Mouse (Mus musculus): ENCODE measurements at regions not wholly inside any gene's neighbourhood (a gene's known extent, or its start where the extent isn't known, plus 50 kb on each side); places are given as distances from the start of the nearest gene placed in this dataset.

DNA sequence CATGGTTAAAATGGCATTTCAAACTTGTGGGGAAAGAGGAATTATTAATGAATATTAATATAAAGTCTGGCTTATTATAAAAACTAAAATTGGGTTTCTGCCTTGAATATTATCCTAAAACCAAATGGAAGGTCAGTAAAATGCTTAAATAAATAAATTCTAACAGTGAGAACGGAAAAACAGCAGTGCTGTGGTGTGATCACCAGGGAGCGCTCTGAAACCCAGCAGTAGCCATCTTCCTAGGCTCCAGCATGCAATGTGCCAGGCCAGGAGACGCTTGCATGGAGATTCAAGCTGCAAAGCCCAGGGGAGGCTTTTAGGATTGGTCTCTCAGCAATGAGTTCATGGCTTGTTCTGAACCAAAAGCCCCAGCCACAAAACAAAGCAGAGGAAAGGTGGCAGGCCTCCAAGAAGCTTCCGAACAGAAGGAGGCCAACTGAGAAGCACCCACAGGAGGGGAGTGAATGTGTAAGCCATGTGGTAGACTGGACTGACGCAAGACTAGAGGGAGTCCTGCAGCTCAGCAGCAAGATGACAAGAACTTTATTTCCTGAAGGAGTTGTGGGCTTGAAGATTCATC, 52.3 kb upstream of the Bace2 start:
- DNase-seq (ENCODE audit: low spot score): peak; percentile 57

All from adipocyte (in vitro differentiated cells).